Mouse (Mus musculus): ENCODE results near the gene Lipt1. TPM values are rescaled to one million over a fixed set of nuclear protein-coding genes. Genes with fewer than 3 reads are reported as not detected.
A peak's percentile ranks its signal among the peaks of the same experiment; 100 is the strongest.

The Lipt1 gene
- polyA plus RNA-seq, 1 experiment from 2014 or later = 9.9 TPM

GRCm38 (mm10) chr1:37889206-37889605 is 17.7 kb downstream of the Lipt1 start:
- H3K9me3 ChIP-seq (replicated peaks; ENCODE audit: control insufficient read depth, low read length) = no peaks in the 10 kb centered on the region
- no peak overlapping the region; the same call in 1 of the 2 replicates for H3K9ac ChIP-seq (ENCODE audit: low read depth, low read length)
- no peaks in the 10 kb centered on the region; the same call in 1 of the 2 replicates for H3K36me3 ChIP-seq (ENCODE audit: control insufficient read depth, insufficient read depth, low read length)
- H3K27me3 ChIP-seq (ENCODE audit: control insufficient read depth, insufficient read depth, low read length) = no peaks in the 10 kb centered on the region
- no peak overlapping the region for H3K27ac ChIP-seq (ENCODE audit: low read depth, low read length)
- H3K4me3 ChIP-seq (ENCODE audit: low read depth, low read length) = peak overlapping the region; percentile 79
- H3K4me1 ChIP-seq (ENCODE audit: control insufficient read depth, insufficient read depth, low read length) = peaks cover 11% of the 10 kb centered on the region
- WGBS (ENCODE audit: insufficient replicate concordance) = 79% methylated on average over 7 of the region's 7 CpGs
- ATAC-seq (replicated peaks; ENCODE audit: insufficient number of reproducible peaks, low FRiP score, low TSS enrichment) = no peak
- peak overlapping the region; percentile 81 for H3K4me2 ChIP-seq

DNA sequence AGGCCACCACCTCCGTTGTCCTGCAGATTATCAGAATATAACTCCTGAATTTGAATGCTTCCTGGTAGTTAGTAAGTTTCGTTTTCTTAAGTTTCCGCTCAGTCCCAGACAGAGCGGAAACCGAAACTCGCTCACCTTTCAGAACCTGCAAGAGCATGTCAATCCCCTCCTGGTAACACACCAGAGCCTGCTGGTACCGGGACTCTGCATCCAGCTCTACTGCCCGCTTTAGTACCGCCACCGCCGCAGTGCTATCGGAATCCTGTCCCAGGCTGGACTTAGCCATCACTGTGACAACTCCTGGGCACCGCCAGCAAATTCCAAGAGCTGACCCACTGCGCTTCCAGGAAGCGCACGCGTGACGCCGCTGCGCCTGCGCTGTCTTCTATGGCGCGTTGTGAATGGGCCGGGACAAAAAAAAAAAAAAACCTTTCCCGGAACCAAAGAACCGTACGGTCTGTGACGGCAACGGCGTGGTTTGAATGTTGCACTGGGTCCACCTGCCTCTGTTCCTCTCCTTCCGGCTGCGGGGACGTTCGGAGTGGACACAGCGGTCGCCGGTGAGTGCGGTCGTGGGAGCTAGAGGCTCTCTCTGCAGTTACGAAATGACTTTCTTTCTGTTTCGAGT is 18.6 kb downstream of the Lipt1 start, which contains the start of the genes Mitd1 and Mrpl30:
Gene Mitd1, minus strand, starts transcription at position 387 of the 628 bp plus-strand sequence.
Gene Mrpl30, plus strand, starts transcription at position 453 of the 628 bp plus-strand sequence.
- Histone ChIP-seq H3K4me3 (ENCODE audit: low read depth, low read length) (peak within 1 kb of the TSS; percentile 79), H3K27me3 (ENCODE audit: control insufficient read depth, insufficient read depth, low read length) (no peaks in the 10 kb centered on the region)
- ATAC-seq (replicated peaks; ENCODE audit: insufficient number of reproducible peaks, low FRiP score, low TSS enrichment) = peak; percentile 84

GRCm38 (mm10) chr1:37891400-37891799 is 19.9 kb downstream of the Lipt1 start:
- no peaks in the 10 kb centered on the region for H3K27me3 ChIP-seq (ENCODE audit: control insufficient read depth, insufficient read depth, low read length)
- peaks cover 11% of the 10 kb centered on the region for H3K4me1 ChIP-seq (ENCODE audit: control insufficient read depth, insufficient read depth, low read length)
- peak overlapping the region; percentile 79 for H3K4me3 ChIP-seq (ENCODE audit: low read depth, low read length)
- H3K4me2 ChIP-seq = peak overlapping the region; percentile 81
- H3K36me3 ChIP-seq (ENCODE audit: control insufficient read depth, insufficient read depth, low read length) = no peaks in the 10 kb centered on the region; the same call in 1 of the 2 replicates
- WGBS (ENCODE audit: insufficient replicate concordance) = 64% methylated on average over 3 of the region's 3 CpGs
- no peaks in the 10 kb centered on the region for H3K9me3 ChIP-seq (replicated peaks; ENCODE audit: control insufficient read depth, low read length)
- no peak for ATAC-seq (replicated peaks; ENCODE audit: insufficient number of reproducible peaks, low FRiP score, low TSS enrichment)
- H3K9ac ChIP-seq (ENCODE audit: low read depth, low read length) = no peak overlapping the region
- H3K27ac ChIP-seq (ENCODE audit: low read depth, low read length) = no peak overlapping the region

More for the DNA sequence above, 18.6 kb downstream of the Lipt1 start, which contains the start of the genes Mitd1 and Mrpl30:
- under 1% methylated on average over 41 of the region's 41 CpGs for WGBS (ENCODE audit: insufficient replicate concordance)
- Histone ChIP-seq H3K9me3 (replicated peaks; ENCODE audit: control insufficient read depth, low read length) (no peaks in the 10 kb centered on the region), H3K9ac (ENCODE audit: low read depth, low read length) (peak within 1 kb of the TSS; percentile 76), H3K4me1 (ENCODE audit: control insufficient read depth, insufficient read depth, low read length) (peaks cover 11% of the 10 kb centered on the region), H3K27ac (ENCODE audit: low read depth, low read length) (peak within 1 kb of the TSS; percentile 77), H3K4me2 (peak within 1 kb of the TSS; percentile 81), H3K36me3 (ENCODE audit: control insufficient read depth, insufficient read depth, low read length) (no peaks in the 10 kb centered on the region)

GRCm38 (mm10) chr1:37894606-37895005 is 23.1 kb downstream of the Lipt1 start:
- H3K9me3 ChIP-seq (replicated peaks; ENCODE audit: control insufficient read depth, low read length) = no peaks in the 10 kb centered on the region
- ATAC-seq (replicated peaks; ENCODE audit: insufficient number of reproducible peaks, low FRiP score, low TSS enrichment) = no peak
- peaks cover 13% of the 10 kb centered on the region for H3K36me3 ChIP-seq (ENCODE audit: control insufficient read depth, insufficient read depth, low read length)
- no peak overlapping the region for H3K9ac ChIP-seq (ENCODE audit: low read depth, low read length)
- H3K4me1 ChIP-seq (ENCODE audit: control insufficient read depth, insufficient read depth, low read length) = peaks cover 8% of the 10 kb centered on the region
- H3K27me3 ChIP-seq (ENCODE audit: control insufficient read depth, insufficient read depth, low read length) = no peaks in the 10 kb centered on the region
- no peak overlapping the region for H3K27ac ChIP-seq (ENCODE audit: low read depth, low read length)
- H3K4me2 ChIP-seq = no peak overlapping the region
- no peak overlapping the region for H3K4me3 ChIP-seq (ENCODE audit: low read depth, low read length)

DNA sequence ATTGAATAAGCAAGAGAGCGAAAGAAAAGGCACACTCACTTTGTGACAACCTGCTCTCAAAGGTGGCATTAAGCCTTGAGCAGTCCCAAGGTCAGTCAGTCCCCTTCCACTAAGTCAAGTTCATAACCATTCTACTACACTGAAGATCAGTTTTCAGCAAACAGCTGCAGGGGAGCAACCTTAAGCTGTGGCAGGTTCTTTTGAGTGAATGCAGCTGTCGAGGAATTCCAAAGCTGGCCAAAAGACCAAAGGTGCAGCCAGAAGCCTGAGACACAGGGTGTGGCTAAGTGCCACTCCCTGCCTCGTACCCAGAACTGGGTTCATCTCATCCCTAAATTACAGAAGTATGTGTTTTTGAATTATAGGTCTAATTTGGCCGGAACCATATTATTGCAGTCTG is 28.3 kb downstream of the Lipt1 start:
- Histone ChIP-seq H3K4me3 (ENCODE audit: low read depth, low read length) (no peak overlapping the region), H3K4me1 (ENCODE audit: control insufficient read depth, insufficient read depth, low read length) (0 out of 2 replicates have a peak, but pooled peaks cover 2% of the 10 kb centered on the region), H3K9me3 (replicated peaks; ENCODE audit: control insufficient read depth, low read length) (no peaks in the 10 kb centered on the region), H3K27me3 (ENCODE audit: control insufficient read depth, insufficient read depth, low read length) (no peaks in the 10 kb centered on the region), H3K9ac (ENCODE audit: low read depth, low read length) (no peak overlapping the region), H3K36me3 (ENCODE audit: control insufficient read depth, insufficient read depth, low read length) (peaks cover 13% of the 10 kb centered on the region), H3K4me2 (no peak overlapping the region), H3K27ac (ENCODE audit: low read depth, low read length) (no peak overlapping the region)
- 77% methylated on average over 4 of the region's 4 CpGs for WGBS (ENCODE audit: insufficient replicate concordance)
- ATAC-seq (replicated peaks; ENCODE audit: insufficient number of reproducible peaks, low FRiP score, low TSS enrichment) = no peak

DNA sequence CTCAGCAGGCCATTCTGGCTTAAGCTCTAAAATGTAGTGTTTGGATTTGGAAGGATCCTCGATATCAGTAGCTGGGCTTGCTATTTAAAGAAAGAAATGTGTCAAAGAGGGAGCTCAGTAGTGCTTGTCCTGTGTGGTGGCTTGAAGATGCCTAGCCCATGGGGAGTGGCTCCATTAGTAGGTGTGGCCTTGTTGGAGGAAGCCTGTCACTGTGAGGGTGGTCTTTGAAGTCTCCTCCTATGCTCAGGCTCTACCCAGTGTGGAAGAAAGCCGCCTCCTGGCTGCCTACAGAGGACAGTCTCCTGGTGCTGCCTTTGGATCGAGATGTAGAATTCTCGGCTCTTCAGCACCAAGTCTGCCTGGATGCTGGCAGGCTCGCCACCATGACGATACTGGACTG is 28.8 kb downstream of the Lipt1 start:
- Histone ChIP-seq H3K4me3 (ENCODE audit: low read depth, low read length) (no peak overlapping the region), H3K27ac (ENCODE audit: low read depth, low read length) (no peak overlapping the region), H3K36me3 (ENCODE audit: control insufficient read depth, insufficient read depth, low read length) (peaks cover 13% of the 10 kb centered on the region), H3K9ac (ENCODE audit: low read depth, low read length) (no peak overlapping the region), H3K4me1 (ENCODE audit: control insufficient read depth, insufficient read depth, low read length) (0 out of 2 replicates have a peak, but pooled peaks cover 2% of the 10 kb centered on the region), H3K9me3 (replicated peaks; ENCODE audit: control insufficient read depth, low read length) (no peaks in the 10 kb centered on the region), H3K4me2 (peak overlapping the region; percentile 8), H3K27me3 (ENCODE audit: control insufficient read depth, insufficient read depth, low read length) (no peaks in the 10 kb centered on the region)
- no peak for ATAC-seq (replicated peaks; ENCODE audit: insufficient number of reproducible peaks, low FRiP score, low TSS enrichment)
- 39% methylated on average over 6 of the region's 6 CpGs for WGBS (ENCODE audit: insufficient replicate concordance)

DNA sequence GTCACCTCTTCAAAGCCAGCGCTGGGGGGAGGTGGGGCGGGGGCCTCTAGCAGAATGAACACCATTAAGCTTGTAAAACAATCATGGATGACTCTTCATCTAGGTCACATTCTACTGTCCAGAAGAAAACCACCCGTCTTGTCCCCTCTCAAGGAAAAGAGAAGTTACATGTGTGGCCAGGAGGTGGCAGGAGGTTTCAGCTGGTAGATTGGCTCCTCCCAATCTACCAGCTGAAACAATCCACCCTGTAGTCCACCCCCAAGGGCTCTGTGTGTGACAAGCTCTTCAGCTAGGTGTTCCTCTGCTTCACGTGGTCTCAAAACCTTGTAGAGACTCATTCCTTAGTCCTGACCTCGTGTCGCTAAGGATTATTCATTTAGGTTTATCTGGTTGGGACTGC is 31.6 kb downstream of the Lipt1 start:
- H3K4me2 ChIP-seq = no peak overlapping the region
- ATAC-seq (replicated peaks; ENCODE audit: insufficient number of reproducible peaks, low FRiP score, low TSS enrichment) = no peak
- H3K36me3 ChIP-seq (ENCODE audit: control insufficient read depth, insufficient read depth, low read length) = peaks cover 7% of the 10 kb centered on the region; the same call in 1 of the 2 replicates
- H3K4me1 ChIP-seq (ENCODE audit: control insufficient read depth, insufficient read depth, low read length) = 0 out of 2 replicates have a peak, but pooled peaks cover 2% of the 10 kb centered on the region
- 27% methylated on average over 6 of the region's 6 CpGs for WGBS (ENCODE audit: insufficient replicate concordance)
- H3K9me3 ChIP-seq (replicated peaks; ENCODE audit: control insufficient read depth, low read length) = no peaks in the 10 kb centered on the region
- no peak overlapping the region for H3K27ac ChIP-seq (ENCODE audit: low read depth, low read length)
- H3K9ac ChIP-seq (ENCODE audit: low read depth, low read length) = no peak overlapping the region
- no peak overlapping the region for H3K4me3 ChIP-seq (ENCODE audit: low read depth, low read length)
- no peaks in the 10 kb centered on the region for H3K27me3 ChIP-seq (ENCODE audit: control insufficient read depth, insufficient read depth, low read length)

DNA sequence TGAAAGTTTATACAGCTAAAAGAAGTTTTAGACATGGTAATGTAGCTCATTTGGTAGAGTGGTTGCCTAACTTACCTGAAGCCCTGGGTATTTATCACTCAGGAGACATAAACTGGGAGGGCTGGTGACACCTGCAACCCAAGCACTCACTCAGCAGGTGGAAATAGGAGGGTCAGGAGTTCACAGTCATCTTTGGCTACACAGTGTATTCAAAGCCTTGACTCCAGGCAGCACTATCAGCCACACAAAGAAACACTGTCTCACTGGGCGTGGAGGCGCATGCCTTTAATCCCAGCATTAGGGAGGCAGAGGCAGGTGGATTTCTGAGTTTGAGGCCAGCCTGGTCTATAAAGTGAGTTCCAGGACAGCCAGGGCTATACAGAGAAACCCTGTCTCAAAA is 41.2 kb downstream of the Lipt1 start:
- no peak overlapping the region for H3K4me2 ChIP-seq
- H3K27me3 ChIP-seq (ENCODE audit: control insufficient read depth, insufficient read depth, low read length) = no peaks in the 10 kb centered on the region
- 79% methylated on average over 2 of the region's 2 CpGs for WGBS (ENCODE audit: insufficient replicate concordance)
- H3K4me1 ChIP-seq (ENCODE audit: control insufficient read depth, insufficient read depth, low read length) = no peaks in the 10 kb centered on the region; the same call in 1 of the 2 replicates
- no peak overlapping the region for H3K4me3 ChIP-seq (ENCODE audit: low read depth, low read length)
- H3K9me3 ChIP-seq (replicated peaks; ENCODE audit: control insufficient read depth, low read length) = no peaks in the 10 kb centered on the region
- no peaks in the 10 kb centered on the region for H3K36me3 ChIP-seq (ENCODE audit: control insufficient read depth, insufficient read depth, low read length)
- no peak overlapping the region for H3K9ac ChIP-seq (ENCODE audit: low read depth, low read length)
- no peak for ATAC-seq (replicated peaks; ENCODE audit: insufficient number of reproducible peaks, low FRiP score, low TSS enrichment)
- no peak overlapping the region for H3K27ac ChIP-seq (ENCODE audit: low read depth, low read length)

DNA sequence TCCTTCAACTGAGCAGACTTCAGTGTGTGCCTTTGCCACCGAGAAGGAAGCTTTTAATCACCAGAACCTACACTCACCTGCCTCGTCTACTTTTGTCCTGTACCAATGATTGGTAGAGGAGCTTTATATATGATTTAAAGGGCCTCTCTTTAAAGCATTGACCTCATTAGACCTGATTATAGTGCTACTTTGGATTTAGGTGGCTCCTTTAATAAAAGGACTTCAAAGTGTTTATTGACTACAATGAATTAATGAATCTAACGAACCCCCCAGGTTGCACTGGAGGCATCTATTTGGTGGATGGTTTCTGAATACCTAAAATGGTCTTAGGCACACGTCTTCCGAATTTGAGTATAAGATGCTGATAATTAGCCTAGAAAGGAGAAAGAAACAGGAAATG is 44.9 kb downstream of the Lipt1 start, which contains the start of gene Lyg2:
Gene Lyg2, minus strand, starts transcription at position 101 of the 400 bp plus-strand sequence.
- Histone ChIP-seq H3K4me2 (no peak within 1 kb of the TSS), H3K9me3 (replicated peaks; ENCODE audit: control insufficient read depth, low read length) (no peaks in the 10 kb centered on the region), H3K4me3 (ENCODE audit: low read depth, low read length) (no peak within 1 kb of the TSS), H3K27ac (ENCODE audit: low read depth, low read length) (no peak within 1 kb of the TSS), H3K9ac (ENCODE audit: low read depth, low read length) (no peak within 1 kb of the TSS), H3K4me1 (ENCODE audit: control insufficient read depth, insufficient read depth, low read length) (no peaks in the 10 kb centered on the region; the same call in 1 of the 2 replicates), H3K36me3 (ENCODE audit: control insufficient read depth, insufficient read depth, low read length) (no peaks in the 10 kb centered on the region), H3K27me3 (ENCODE audit: control insufficient read depth, insufficient read depth, low read length) (no peaks in the 10 kb centered on the region)
- ATAC-seq (replicated peaks; ENCODE audit: insufficient number of reproducible peaks, low FRiP score, low TSS enrichment) = no peak
- WGBS (ENCODE audit: insufficient replicate concordance) = 73% methylated on average over 5 of the region's 5 CpGs

Measured in heart, embryonic 11.5 days (tissue).